Mouse (Mus musculus) macrophage (primary cell): ENCODE data around the gene Alg12. TPM values are rescaled to one million over a fixed set of nuclear protein-coding genes. Genes with fewer than 3 reads are reported as not detected.

Experiments used
- H3K27ac ChIP-seq: fragments of 350-480 bp; formaldehyde crosslinking; 2 replicates; pipeline ENCODE4 v1.9.0; 2021
- H3K36me3 ChIP-seq: fragments of 350-480 bp; formaldehyde crosslinking; 2 replicates; pipeline ENCODE4 v1.9.0; 2021; ENCODE audit errors: inconsistent target
- H3K4me3 ChIP-seq: fragments of 350-480 bp; formaldehyde crosslinking; 2 replicates; pipeline ENCODE4 v1.9.0; 2021; ENCODE audit errors: inconsistent target
- H3K79me2 ChIP-seq: fragments of 350-480 bp; formaldehyde crosslinking; 2 replicates; pipeline ENCODE4 v1.9.0; 2021; ENCODE audit errors: inconsistent target
- WGBS: methylation state at CpG from one replicate; pipeline ENCODE4 v1.1.7; 2026; ENCODE audit warnings: inconsistent platforms; ENCODE audit not compliant: missing documents; 5-methylcytosine and 5-hydroxymethylcytosine counted together
- polyA plus RNA-seq: library from polyadenylated mRNA; stranded (reverse); fragments of 250-400 nt; gene quantifications from 3 replicates; pipeline ENCODE4 v1.2.4, GENCODE M21; 2018; ENCODE audit warnings: inconsistent platforms
- total RNA-seq, 78 experiments: library from RNA; depleted of rRNA; stranded (reverse); fragments of 250-400 nt; gene quantifications; 1 replicate in 9 of 78; 2 replicates in 24 of 78; 3 replicates in 43 of 78; 4 replicates in 2 of 78; pipeline ENCODE4 v1.2.4; 2018; ENCODE audit warnings: inconsistent platforms in 56 of 78

Gene Alg12
- 10 to 100 TPM in 22 of 26 experiments, 1 to 10 TPM in 4; 7.9 to 30.6 (median 18.7) TPM for total RNA-seq (2018; cell fraction: chromatin; rRNA removed)
- total RNA-seq (2018; cell fraction: cytosol; rRNA removed) = 10 to 100 TPM in 17 of 26 experiments, 1 to 10 TPM in 9; 7.7 to 15.0 (median 11.0) TPM
- 10 to 100 TPM in 23 of 26 experiments, 1 to 10 TPM in 3; 8.0 to 29.7 (median 13.9) TPM for total RNA-seq (2018; cell fraction: nucleus; rRNA removed)
- 12.8 to 16.9 TPM (median 14.4 TPM) in 3 replicates for polyA plus RNA-seq

DNA sequence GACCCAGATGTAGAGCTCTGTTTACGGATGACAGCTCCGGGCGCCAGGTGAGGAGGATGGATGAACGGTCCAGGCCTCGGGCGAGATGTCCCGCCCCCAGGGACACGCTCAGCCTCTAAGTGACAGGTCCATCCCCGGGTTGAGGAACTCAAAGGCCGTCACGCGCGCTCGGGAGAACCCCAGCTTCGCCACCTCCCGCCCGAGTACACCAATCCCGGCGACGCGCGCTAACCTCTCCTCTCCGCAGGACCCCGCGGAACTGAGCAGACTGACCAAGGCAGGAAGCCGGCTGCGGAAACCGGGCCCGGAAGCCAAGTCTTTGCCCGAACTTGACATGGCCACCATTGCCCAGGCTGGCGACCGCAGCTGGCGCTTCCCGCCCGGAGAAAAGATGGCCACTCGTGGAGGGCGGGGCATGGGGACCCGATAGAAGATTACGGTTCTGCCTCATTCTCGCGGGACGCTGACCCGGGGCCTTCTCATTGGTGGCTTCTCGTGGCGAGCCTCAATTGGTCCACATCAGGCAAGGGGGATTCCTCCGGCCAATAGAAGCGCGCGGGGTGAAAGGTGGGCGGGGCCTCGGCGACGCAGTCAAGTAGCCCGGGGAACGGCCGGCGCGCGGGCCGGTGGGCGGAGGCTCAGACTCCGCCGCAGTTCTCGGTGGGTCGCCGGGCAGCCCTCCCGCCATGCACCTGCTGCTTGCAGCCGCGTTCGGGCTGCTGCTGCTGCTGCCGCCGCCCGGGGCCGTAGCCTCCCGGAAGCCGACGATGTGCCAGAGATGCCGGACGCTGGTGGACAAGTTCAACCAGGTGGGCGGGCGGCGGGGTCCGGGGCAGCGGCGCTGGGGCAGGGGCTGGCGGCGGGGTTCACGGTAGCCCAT is at the start of gene Alg12, which contains the start of gene Creld2:
Gene Alg12 (minus strand): TSS at position 293 of the 880 bp plus-strand sequence.
Gene Creld2 (plus strand): TSS at position 621 of the 880 bp plus-strand sequence.
- Histone ChIP-seq H3K36me3 (peaks cover 21% of the 10 kb centered on the region), H3K79me2 (peaks cover 46% of the 10 kb centered on the region), H3K4me3 (peak within 1 kb of the TSS; percentile 93), H3K27ac (peak within 1 kb of the TSS; percentile 54)
- WGBS = under 1% methylated on average over 87 of the region's 88 CpGs

DNA sequence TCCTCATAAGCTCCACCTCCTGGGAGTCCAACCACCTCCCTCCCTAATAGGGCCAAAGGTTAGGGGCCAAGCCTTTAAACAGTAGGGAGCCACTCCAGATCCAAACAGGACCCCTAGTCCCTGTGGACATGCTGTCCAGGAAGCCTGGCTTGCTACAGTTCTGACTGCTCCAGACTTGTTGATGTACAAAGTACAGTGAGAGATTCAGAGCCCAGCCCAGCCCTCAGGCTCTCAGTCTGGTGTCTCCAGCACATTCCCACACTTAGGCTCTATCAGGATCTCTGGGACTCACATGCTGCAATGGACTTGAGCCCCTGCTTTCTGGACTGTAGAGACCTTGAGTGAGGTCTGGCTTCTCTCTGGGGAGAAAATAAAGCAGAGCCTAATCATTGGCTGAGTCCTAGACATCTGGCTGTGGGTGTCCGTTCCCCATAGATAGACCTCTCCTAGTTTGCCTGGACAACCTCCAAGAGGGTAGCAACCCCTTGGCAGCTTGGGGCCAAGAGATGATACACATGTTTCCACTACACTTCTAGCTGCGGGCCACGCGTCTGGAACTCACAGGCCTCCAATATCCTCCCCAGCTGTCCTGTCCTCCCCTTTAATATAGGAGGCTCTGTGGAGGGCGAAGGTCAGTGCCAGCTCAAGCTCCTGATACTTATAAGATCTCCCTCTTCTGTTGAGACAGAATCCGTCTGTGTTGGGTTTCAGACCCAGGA is 49.1 kb upstream of the Alg12 start:
- Histone ChIP-seq H3K4me3 (no peak overlapping the region), H3K79me2 (no peaks in the 10 kb centered on the region; the same call in 1 of the 2 replicates), H3K36me3 (peaks cover 4% of the 10 kb centered on the region; the same call in 1 of the 2 replicates), H3K27ac (no peak overlapping the region)
- WGBS = 94% methylated on average over 6 of the region's 6 CpGs

DNA sequence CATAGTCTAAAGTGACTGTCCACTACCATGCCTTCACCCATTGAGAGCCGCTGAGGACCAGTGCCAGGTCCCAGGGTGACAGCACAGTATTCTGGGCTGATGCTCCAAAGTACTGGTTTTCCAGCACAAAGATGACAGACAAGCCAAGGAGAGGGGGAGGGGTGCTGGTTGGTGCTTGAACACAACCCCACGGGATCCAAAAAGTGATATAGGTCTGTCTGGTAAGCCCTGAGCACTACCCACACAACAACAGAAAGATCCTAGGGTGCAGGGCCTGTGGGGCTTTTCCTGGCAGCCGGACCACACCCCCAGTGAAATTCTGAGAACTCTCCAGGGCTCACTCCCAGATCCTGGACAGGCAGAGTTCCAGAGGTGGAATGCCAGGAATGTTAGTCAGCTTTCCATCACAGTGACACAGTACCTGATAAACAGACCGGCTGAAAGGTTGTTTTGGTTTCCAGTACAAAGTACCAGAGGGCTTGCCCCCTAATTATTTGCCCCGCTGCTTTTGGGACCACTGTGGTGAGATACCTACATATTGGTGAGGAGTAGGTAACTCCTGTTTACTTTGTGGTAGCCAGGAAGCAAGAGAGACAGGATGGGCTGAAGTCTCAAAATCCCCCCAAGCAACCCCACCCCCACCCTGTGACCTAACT is 48.4 kb upstream of the Alg12 start:
- no peak overlapping the region for H3K4me3 ChIP-seq
- WGBS = 81% methylated on average over 5 of the region's 5 CpGs
- no peak overlapping the region for H3K27ac ChIP-seq
- peaks cover 4% of the 10 kb centered on the region; the same call in 1 of the 2 replicates for H3K36me3 ChIP-seq
- H3K79me2 ChIP-seq = no peaks in the 10 kb centered on the region; the same call in 1 of the 2 replicates

DNA sequence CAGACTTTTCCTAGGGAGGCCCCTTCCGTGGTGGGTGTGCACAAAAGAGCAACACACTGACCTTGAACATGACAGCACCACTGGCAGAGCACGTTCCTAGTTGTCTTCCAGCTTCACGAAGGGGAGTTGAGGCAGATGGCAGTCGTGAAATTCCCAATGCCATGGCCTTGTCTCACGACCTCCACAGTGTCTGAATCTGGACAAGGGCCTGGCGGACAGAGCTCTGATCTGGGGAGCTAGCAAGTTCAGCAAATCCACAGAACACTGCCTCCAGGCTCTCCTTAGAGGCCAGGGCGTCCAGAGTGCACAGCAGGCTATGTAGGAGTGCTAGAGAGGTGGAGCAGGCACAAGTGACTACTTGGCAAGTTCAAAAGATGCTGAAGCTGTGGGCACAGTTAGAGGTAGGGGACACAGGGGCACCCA is 47.8 kb upstream of the Alg12 start:
- Histone ChIP-seq H3K79me2 (no peaks in the 10 kb centered on the region; the same call in 1 of the 2 replicates), H3K4me3 (no peak overlapping the region), H3K27ac (no peak overlapping the region), H3K36me3 (peaks cover 4% of the 10 kb centered on the region; the same call in 1 of the 2 replicates)
- 90% methylated on average over 7 of the region's 7 CpGs for WGBS

DNA sequence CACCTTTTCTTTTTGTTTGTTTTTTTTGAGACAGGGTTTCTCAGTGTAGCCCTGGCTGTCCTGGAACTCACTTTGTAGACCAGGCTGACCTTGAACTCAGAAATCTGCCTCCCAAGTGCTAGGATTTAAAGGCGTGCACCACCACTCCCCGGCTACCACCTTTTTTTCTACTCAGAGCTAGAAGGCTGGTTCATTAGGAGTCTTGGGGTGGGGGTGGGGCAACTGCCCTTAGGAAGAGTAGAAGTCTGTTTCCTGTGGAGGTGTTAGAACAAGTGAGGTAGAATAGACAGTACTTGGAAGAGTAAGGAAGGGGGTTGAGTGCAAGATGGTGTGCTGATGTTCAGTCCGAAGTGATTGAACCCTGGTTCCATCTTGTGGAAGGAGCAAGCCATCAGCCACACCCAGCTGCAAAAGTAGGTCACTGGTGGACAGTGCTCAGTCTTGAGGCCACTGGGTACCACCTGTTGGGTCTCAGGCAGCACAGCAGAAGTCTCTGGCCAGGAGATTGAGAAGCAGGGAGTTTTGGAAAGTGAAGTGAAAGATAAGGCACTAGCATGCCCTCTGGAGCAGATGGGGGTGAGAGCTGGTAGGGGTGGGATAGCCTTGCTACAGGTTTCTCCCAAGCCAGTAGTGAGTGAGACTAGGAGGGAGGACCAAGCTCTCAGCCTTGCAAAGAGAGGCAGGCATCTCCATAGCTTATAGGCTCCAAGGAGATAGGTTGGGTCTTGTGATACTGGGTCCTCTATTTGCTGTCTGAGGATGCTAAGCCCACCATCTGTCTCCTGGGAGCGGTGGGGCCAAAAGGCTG is 47.0 kb upstream of the Alg12 start:
- WGBS = 96% methylated on average over 4 of the region's 4 CpGs
- Histone ChIP-seq H3K36me3 (peaks cover 4% of the 10 kb centered on the region; the same call in 1 of the 2 replicates), H3K27ac (no peak overlapping the region), H3K4me3 (no peak overlapping the region), H3K79me2 (no peaks in the 10 kb centered on the region; the same call in 1 of the 2 replicates)

DNA sequence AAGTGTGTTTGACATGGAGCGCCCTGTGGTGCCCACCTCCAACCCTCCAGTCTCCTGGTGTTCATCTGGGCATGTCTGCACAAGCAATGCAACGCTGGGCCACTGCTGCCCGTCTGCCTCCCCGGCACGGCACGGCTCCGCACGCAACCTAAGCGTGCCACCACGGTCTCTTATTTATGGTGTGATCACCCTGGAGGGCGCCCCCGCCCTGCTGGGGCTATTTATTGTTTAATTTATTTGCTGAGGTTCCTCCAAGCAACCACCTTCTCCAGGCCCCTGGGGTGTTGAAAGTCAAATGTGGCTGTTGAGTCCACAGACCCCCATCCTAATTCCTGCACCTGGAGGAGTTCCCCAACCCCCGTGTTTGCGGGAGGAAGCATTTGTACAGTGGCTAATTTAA is 45.9 kb upstream of the Alg12 start:
- Histone ChIP-seq H3K27ac (no peak overlapping the region), H3K36me3 (peaks cover 4% of the 10 kb centered on the region; the same call in 1 of the 2 replicates), H3K79me2 (no peaks in the 10 kb centered on the region; the same call in 1 of the 2 replicates), H3K4me3 (no peak overlapping the region)
- 95% methylated on average over 7 of the region's 14 CpGs for WGBS

DNA sequence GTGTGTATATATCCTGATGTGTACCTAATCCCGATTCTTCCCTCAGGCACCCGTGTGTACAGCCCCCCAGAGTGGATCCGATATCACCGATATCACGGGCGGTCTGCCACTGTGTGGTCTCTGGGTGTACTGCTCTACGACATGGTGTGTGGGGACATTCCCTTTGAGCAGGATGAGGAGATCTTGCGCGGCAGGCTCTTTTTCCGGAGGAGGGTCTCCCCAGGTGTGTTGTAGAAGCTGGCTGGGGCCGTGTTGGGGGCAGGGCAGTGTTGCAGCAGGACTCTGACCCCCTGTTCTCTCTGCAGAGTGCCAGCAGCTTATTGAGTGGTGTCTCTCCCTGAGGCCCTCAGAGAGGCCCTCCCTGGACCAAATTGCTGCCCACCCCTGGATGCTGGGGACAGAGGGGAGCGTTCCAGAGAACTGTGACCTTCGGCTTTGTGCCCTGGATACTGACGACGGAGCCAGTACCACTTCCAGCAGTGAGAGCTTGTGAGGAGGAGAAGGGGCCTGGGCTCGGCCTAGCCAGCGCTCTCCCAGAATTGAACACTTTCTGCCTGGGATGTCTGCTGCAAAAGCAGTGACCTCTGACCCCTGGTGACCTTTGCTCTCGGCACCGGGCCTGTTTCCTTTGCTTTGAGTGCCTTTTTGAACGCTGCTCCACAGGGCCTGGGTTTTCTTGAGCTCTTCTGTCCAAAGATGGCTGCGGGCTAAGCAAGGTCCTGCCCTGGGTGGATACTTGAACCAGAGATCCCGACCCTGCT is 45.3 kb upstream of the Alg12 start:
- 86% methylated on average over 21 of the region's 22 CpGs for WGBS
- H3K36me3 ChIP-seq = peaks cover 4% of the 10 kb centered on the region; the same call in 1 of the 2 replicates
- peak overlapping the region; percentile 15; the same call in 1 of the 2 replicates for H3K4me3 ChIP-seq
- H3K27ac ChIP-seq = peak overlapping the region; percentile 33
- no peaks in the 10 kb centered on the region; the same call in 1 of the 2 replicates for H3K79me2 ChIP-seq

DNA sequence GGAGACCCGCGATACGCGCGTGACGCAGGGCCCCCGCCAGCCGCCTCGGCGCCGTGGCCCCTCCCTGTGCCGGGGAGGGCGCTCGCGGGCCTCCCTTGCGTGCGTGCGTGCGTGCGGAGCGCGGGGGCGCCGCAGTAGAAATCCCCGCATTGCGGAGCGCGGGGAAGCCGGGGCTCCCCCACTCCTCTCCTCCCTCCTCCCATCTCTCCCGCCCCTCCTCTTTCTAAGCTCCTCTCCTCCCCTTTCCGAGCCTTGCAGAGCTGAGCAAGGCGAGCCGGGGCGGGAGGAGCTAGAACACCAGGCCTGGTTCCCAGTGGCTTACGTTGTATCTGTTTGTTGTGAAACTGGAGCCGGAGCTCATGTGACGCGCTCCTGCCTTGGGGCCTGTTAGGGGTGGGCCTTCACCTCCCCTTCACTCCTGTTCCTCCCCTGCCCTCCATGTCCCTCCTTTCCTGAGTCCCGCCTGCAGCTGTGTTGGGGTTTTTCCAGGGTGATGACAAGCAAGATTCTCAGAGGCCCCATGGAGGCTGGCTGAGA is 44.6 kb upstream of the Alg12 start:
- 2% methylated on average over 30 of the region's 39 CpGs for WGBS
- H3K4me3 ChIP-seq = peak overlapping the region; percentile 15; the same call in 1 of the 2 replicates
- H3K36me3 ChIP-seq = peaks cover 4% of the 10 kb centered on the region; the same call in 1 of the 2 replicates
- no peaks in the 10 kb centered on the region; the same call in 1 of the 2 replicates for H3K79me2 ChIP-seq
- H3K27ac ChIP-seq = peak overlapping the region; percentile 33

DNA sequence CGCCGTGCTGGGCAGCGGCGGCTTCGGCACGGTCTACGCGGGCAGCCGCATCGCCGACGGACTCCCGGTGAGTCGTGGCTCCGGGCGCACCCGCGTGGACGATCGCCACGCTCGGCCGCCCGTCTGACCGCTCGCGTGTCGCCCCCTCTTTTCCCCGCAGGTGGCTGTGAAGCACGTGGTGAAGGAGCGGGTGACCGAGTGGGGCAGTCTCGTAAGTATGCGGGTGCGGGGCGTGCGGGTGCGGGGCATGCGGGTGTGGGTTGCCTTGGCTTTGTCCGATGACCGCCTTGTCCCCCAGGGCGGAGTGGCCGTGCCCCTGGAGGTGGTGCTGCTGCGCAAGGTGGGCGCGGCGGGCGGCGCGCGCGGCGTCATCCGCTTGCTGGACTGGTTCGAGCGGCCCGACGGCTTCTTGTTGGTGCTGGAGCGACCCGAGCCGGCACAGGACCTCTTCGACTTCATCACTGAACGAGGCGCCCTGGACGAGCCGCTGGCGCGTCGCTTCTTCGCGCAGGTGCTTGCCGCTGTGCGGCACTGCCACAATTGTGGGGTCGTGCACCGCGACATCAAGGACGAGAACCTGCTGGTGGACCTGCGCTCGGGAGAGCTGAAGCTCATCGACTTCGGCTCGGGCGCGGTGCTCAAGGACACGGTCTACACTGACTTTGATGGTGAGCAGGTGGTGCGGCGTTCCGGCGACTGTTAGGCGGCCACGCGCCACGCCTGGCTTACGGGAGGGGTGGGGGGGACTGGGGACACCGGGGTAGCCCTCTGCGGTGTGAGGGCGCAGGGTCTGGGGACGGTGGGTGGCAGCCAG is 44.0 kb upstream of the Alg12 start:
- no peak overlapping the region for H3K27ac ChIP-seq
- peak overlapping the region; percentile 24 for H3K4me3 ChIP-seq
- H3K36me3 ChIP-seq = peaks cover 4% of the 10 kb centered on the region; the same call in 1 of the 2 replicates
- WGBS = 2% methylated on average over 98 of the region's 98 CpGs
- no peaks in the 10 kb centered on the region; the same call in 1 of the 2 replicates for H3K79me2 ChIP-seq

DNA sequence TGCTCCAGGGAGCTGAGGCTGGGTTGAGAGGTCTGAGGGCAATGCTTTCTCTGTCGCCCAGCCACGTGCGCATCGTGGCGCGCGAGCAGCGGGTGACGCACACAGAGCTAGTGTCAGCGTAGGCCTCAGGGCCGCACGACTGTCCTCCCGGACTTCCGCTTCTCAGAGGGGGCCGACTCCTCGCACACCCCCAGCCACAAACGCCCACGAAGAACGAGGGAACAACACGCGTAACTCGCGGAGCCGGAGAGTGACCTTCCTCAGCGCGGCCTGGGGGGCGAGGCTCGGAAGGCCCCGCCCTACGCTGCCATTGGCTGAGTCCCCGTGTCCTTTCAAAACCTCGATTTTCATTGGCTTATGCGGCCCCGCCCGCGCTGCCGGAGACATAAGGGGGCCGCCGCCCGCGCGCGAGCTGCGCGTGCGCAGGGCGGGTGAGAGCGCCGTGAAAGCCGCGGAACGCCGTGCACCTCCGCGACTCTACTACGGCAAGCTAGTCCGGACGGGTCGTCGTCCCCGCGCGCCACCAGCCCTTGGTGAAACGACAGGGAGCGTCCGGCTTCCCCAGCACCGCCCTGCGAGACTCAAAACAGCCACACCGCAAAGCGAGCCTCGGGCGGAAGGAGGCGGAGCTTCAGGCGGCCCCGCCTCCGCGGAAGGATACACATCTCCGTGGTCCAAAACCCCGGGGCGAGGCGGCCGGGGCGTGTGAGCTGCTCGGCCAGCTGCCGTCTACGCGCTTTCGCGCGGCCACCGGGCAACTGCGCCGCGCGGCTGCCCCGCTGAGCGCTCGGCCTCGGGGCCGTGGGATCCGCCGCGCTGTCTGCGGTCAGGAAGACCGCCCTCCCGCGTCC is 42.9 kb upstream of the Alg12 start, which contains the start of gene Pim3:
Gene Pim3 (plus strand): TSS at position 415 of the 851 bp plus-strand sequence.
- peak within 1 kb of the TSS; percentile 24 for H3K4me3 ChIP-seq
- H3K79me2 ChIP-seq = no peaks in the 10 kb centered on the region; the same call in 1 of the 2 replicates
- H3K27ac ChIP-seq = peak within 1 kb of the TSS; percentile 51
- peaks cover 4% of the 10 kb centered on the region; the same call in 1 of the 2 replicates for H3K36me3 ChIP-seq
- WGBS = under 1% methylated on average over 97 of the region's 107 CpGs

DNA sequence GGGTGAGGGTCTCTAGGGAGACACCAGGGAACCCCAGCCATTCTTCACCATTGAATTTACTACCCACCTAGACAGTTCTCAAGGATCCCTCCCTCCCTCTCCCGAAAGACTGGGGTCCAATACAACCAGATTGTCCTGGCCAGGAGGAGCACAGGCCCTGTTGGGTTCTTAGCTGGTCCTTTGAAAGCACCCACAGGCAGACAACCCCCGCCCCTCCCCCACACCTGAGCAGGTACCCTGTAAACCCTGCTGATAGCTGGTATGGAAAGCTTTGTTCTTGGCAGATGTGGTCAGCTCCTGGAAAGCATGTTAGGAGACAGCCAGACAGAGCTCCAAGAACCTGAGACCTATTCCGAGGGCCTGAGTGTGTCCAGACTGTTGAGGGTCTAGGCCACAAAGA is 41.7 kb upstream of the Alg12 start:
- Histone ChIP-seq H3K27ac (no peak overlapping the region), H3K79me2 (no peaks in the 10 kb centered on the region; the same call in 1 of the 2 replicates), H3K36me3 (peaks cover 4% of the 10 kb centered on the region; the same call in 1 of the 2 replicates), H3K4me3 (no peak overlapping the region)
- 97% methylated on average over 3 of the region's 3 CpGs for WGBS
